Mouse (Mus musculus) thymus, adult 2 months (tissue): ENCODE results near the gene Vps72. TPM values are rescaled to one million over a fixed set of nuclear protein-coding genes. Genes with fewer than 3 reads are reported as not detected.

Source experiments
- DNase-seq: peaks from one replicate; pipeline ENCODE4 v3.0.0; 2021
- H3K27ac ChIP-seq: fragments of 200-500 bp; 2 replicates; pipeline ENCODE4 v1.5.1; 2012; ENCODE audit warnings: low read length, control low read depth; ENCODE audit not compliant: control insufficient read depth, insufficient read depth
- H3K27me3 ChIP-seq: fragments of 200-500 bp; 2 replicates; pipeline ENCODE4 v1.6.1; 2012; ENCODE audit warnings: mild to moderate bottlenecking, low read length, moderate library complexity, mixed read lengths; ENCODE audit not compliant: control insufficient read depth, insufficient read depth
- H3K36me3 ChIP-seq: fragments of 200-500 bp; 2 replicates; pipeline ENCODE4 v1.6.1; 2012; ENCODE audit warnings: mild to moderate bottlenecking, low read length, moderate library complexity; ENCODE audit not compliant: control insufficient read depth, insufficient read depth
- H3K4me1 ChIP-seq: fragments of 200-500 bp; replicated peaks from 2 replicates; pipeline ENCODE4 v1.6.1; 2012; ENCODE audit warnings: low read length; ENCODE audit not compliant: control insufficient read depth, insufficient read depth
- H3K4me3 ChIP-seq: fragments of 200-500 bp; 2 replicates; pipeline ENCODE4 v1.5.1; 2012; ENCODE audit warnings: mild to moderate bottlenecking, low read length, control low read depth, moderate library complexity; ENCODE audit not compliant: control insufficient read depth, insufficient read depth
- CTCF ChIP-seq: fragments of 200-500 bp; IDR thresholded peaks from 2 replicates; pipeline ENCODE4 v1.5.1; 2012; ENCODE audit warnings: mild to moderate bottlenecking, control low read depth, low read length, moderate library complexity, borderline replicate concordance; ENCODE audit not compliant: control insufficient read depth, poor library complexity, insufficient read depth; ENCODE audit errors: extremely low read depth
- POLR2A ChIP-seq: fragments of 200-500 bp; IDR thresholded peaks from 2 replicates; pipeline ENCODE4 v1.6.1; 2012; ENCODE audit warnings: mild to moderate bottlenecking, low read length, control low read depth, moderate library complexity; ENCODE audit not compliant: control insufficient read depth, poor library complexity, insufficient read depth; ENCODE audit errors: extremely low read depth
- WGBS: fragments of 180-500 bp; shearing (Covaris S2); methylation state at CpG from one replicate; pipeline ENCODE4 v1.1.7; 2018; 5-methylcytosine and 5-hydroxymethylcytosine counted together
- polyA plus RNA-seq: library from polyadenylated mRNA; depleted of rRNA; stranded (reverse); fragments of >200 nt; gene quantifications from 2 replicates; pipeline ENCODE4 v1.2.3, GENCODE M21; 2012; rRNA removed

The Vps72 gene
- 77.1 and 78.4 TPM in 2 replicates for polyA plus RNA-seq

DNA sequence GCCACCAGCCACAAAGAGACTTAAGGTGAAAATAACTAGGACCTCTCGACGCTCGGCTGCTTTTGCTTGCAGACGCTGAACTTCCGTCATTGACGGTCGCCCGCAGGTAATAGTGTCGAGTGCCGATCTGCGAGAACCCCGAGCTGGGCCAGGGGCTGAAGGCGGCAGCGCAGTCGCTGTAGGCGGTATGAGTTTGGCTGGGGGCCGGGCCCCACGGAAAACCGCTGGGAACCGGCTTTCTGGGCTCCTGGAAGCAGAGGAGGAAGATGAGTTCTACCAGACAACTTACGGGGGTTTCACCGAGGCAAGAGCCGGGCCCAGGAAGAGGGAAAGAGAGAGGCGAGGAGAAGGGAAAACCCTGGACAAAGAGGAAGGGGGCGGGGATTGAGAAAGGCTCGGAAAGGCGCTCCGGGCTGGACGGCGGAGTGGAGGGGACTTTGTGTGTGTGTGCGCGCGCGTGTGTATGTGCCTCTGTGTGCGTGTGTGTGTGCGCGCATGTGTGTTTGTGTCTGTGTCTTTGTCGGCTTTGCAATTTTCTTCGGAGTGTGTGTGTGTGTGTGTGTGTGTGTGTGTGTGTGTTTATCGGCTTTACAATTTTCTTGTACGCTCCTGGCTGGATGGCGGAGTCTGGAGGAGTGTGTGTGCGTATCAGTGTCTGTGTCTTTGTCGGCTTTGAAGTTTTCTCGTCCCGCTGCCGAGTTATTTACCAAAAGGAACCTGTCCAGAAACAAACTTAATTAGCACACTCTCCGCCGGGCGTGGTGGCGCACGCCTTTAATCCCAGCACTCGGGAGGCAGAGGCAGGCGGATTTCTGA lies at the start of gene Vps72:
TSS of gene Vps72 (plus strand) at position 112 of the 816 bp plus-strand sequence.
- no peaks in the 10 kb centered on the region for H3K27me3 ChIP-seq
- WGBS: under 1% methylated on average over 54 of the region's 54 CpGs
- peak; percentile 95 for DNase-seq

DNA sequence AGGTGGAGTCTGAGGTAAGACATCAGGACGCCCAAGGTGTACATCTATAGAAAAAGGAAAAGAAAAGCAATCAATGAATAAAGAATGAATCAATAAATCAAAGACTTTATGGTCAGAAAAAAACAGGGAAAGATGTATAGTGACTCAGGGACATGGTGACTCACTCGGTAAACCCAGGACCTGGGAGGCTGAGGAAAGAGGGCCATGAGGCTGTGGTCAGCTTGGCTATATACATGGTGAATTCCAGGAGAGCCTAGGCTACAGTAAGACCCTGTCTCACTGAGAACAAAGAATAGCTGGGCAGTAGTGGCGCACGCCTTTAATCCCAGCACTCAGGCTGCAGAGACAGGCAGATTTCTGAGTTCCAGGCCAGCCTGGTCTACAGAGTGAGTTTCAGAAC lies 47.1 kb upstream of the Vps72 start:
- no peaks in the 10 kb centered on the region for H3K4me1 ChIP-seq
- no peak overlapping the region for H3K27ac ChIP-seq
- H3K4me3 ChIP-seq: no peak overlapping the region
- TF ChIP-seq POLR2A (no peak), CTCF (no peak)
- H3K27me3 ChIP-seq: no peaks in the 10 kb centered on the region
- DNase-seq: no peak
- H3K36me3 ChIP-seq: peaks cover 93% of the 10 kb centered on the region
- WGBS: 98% methylated on average over 4 of the region's 4 CpGs

More for the DNA sequence above, at the start of gene Vps72:
- Histone ChIP-seq H3K4me3 (peak within 1 kb of the TSS; percentile 78), H3K27ac (peak within 1 kb of the TSS; percentile 81), H3K36me3 (no peaks in the 10 kb centered on the region), H3K4me1 (0 out of 2 replicates have a peak, but pooled peaks cover 2% of the 10 kb centered on the region)
- TF ChIP-seq CTCF (peak; percentile 42; the same call in 1 of the 2 replicates), POLR2A (peak; percentile 68)

DNA sequence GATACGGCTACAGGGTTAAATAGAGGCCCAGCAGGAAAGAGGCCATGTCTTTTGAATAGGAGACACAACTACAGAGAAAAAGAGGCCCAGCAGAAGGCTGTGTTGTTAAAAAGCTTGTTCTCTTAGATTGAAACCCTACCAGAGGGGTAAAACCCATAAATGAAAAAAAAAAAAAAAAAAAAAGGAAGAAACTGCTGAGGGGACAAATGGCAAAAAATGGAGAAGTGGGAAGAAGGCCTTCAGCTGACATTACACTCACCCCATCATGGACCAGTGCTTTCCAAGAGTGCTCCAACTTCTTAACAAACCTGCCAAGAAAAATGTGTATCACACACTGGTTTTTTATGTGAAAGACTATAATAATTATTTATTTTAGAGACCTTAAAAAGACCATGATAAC lies 45.3 kb upstream of the Vps72 start:
- H3K27me3 ChIP-seq: no peaks in the 10 kb centered on the region
- peaks cover 93% of the 10 kb centered on the region for H3K36me3 ChIP-seq
- H3K27ac ChIP-seq: no peak overlapping the region
- WGBS: 94% methylated on average over 1 of the region's 1 CpGs
- H3K4me1 ChIP-seq: no peaks in the 10 kb centered on the region
- DNase-seq: no peak
- H3K4me3 ChIP-seq: no peak overlapping the region
- TF ChIP-seq POLR2A (no peak), CTCF (no peak)

DNA sequence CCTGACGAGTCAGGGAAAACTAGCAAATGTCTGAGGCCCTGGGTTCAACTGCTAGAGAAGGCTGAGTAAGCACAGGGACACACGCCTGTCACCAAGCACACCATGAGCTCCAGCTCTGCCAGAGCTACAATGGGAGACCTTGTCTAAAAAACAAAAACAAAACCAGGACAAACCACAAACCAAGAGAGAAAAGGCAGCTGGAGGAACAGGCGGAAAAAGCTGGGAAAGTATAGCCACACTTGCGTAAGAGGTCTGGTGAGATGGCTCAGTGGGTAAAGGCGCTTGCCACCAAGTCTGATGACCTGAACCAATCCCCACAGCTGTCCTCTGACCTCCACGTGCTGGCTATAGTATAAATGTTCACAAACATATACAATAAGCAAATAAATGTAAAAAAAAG lies 44.7 kb upstream of the Vps72 start:
- TF ChIP-seq CTCF: no peak
- TF ChIP-seq POLR2A: no peak
- H3K27me3 ChIP-seq: no peaks in the 10 kb centered on the region
- no peak overlapping the region for H3K27ac ChIP-seq
- WGBS: 95% methylated on average over 6 of the region's 6 CpGs
- no peaks in the 10 kb centered on the region for H3K4me1 ChIP-seq
- H3K36me3 ChIP-seq: peaks cover 93% of the 10 kb centered on the region
- H3K4me3 ChIP-seq: no peak overlapping the region
- no peak for DNase-seq

DNA sequence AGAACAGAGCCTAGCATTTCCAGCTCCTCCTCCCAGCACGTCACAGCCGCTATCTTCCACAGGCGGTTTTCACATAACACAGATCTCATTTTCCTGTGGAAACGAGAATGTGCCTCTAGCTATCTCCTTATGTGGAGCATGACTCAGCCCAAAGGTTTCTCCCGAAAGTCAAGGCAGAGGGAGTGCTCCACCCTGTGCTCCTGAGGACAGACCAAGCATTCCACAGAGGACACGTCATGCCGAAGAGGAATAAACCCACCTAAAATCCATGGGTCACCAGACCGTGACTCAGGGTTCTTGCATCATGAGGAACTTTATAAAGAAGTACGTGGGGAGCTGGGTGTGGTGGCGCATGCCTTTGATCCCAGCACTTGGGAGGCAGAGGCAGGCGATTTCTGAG lies 44.3 kb upstream of the Vps72 start:
- WGBS: 95% methylated on average over 11 of the region's 11 CpGs

DNA sequence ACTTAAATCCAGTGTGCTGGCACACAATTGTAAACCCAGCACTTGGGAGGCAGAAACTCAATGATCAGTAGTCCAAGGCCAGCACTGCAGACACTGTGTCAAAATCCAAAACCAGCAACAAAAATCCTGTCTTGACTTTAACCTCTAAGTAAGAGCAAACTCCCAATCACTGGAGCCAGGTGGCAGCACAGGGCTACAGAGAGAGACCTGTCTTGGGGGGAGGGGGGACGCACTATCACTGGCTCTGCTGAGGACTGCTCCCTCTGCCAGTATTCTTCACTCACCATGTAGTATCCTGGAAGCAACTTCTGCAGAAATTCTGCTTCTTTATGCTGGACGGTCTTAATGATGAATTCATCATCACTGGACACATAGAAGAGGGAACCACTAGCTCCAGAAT lies 39.2 kb upstream of the Vps72 start:
- no peaks in the 10 kb centered on the region for H3K4me1 ChIP-seq
- H3K4me3 ChIP-seq: no peak overlapping the region
- peaks cover 82% of the 10 kb centered on the region for H3K36me3 ChIP-seq
- H3K27ac ChIP-seq: no peak overlapping the region
- H3K27me3 ChIP-seq: no peaks in the 10 kb centered on the region
- 94% methylated on average over 2 of the region's 2 CpGs for WGBS
- DNase-seq: no peak
- TF ChIP-seq POLR2A (no peak), CTCF (no peak)

More for the DNA sequence above, 44.3 kb upstream of the Vps72 start:
- Histone ChIP-seq H3K4me1 (no peaks in the 10 kb centered on the region), H3K27ac (no peak overlapping the region), H3K27me3 (no peaks in the 10 kb centered on the region), H3K4me3 (no peak overlapping the region), H3K36me3 (peaks cover 93% of the 10 kb centered on the region)
- TF ChIP-seq POLR2A (no peak), CTCF (no peak)
- no peak for DNase-seq

DNA sequence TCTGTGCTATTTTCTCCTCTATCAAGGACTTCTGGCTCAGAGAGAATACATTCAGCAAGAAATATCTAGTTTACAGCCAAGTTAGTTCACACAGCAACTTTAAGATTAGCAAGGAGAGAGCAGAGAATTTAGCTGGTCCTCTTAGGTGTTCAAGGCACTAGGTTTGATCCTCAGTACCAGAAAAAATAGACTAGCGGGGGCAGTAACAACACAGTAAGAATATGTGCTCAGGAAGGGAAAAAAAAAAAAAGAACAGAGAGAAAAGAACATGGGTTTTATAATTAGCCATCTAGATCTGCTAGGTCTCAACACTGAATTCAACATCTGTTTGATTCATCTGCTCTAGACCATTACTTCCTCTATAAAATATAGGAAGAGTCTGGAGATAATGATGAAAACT lies 22.8 kb upstream of the Vps72 start:
- TF ChIP-seq POLR2A (no peak), CTCF (no peak)
- Histone ChIP-seq H3K36me3 (0 out of 2 replicates have a peak, but pooled peaks cover 3% of the 10 kb centered on the region), H3K27me3 (no peaks in the 10 kb centered on the region), H3K27ac (no peak overlapping the region), H3K4me1 (no peaks in the 10 kb centered on the region), H3K4me3 (no peak overlapping the region)
- no peak for DNase-seq
- WGBS: 96% methylated on average over 1 of the region's 1 CpGs
